Mouse (Mus musculus) A20 (cell line): Measurements from ENCODE around the gene Gm21292.
"Not testable (repeated sequence)": the region's sequence is repeated elsewhere in the genome, so short reads cannot be mapped to it uniquely, and the experiment has no call there.

ENCODE experiments used
- DNase-seq: peaks from one replicate; pipeline ENCODE4 v3.0.0-alpha.2; 2011; ENCODE audit warnings: low read depth, low spot score

Gene Gm21292

GRCm38 (mm10) chrY:9133824-9134223 lies at the start of gene Gm21292:
Gene Gm21292, minus strand, starts transcription at chrY:9133924.
- not testable (repeated sequence) for DNase-seq
